Mouse (Mus musculus) embryonic facial prominence, embryonic 15.5 days (tissue): ENCODE results near the gene Abhd16b. TPM values are rescaled to one million over a fixed set of nuclear protein-coding genes. Genes with fewer than 3 reads are reported as not detected.

Experiments
- ATAC-seq: fragments of 200-750 bp; cut with Nextera tagmentation; 2 replicates; pipeline ENCODE4 v1.8.0; 2017; ENCODE audit warnings: low read depth, moderate TSS enrichment; ENCODE audit not compliant: insufficient number of reproducible peaks, low FRiP score, low TSS enrichment
- H3K27ac ChIP-seq: fragments of 300-500 bp; sonication (generic); replicated peaks from 2 replicates; pipeline ENCODE4 v1.5.1; 2015; ENCODE audit warnings: mild to moderate bottlenecking, inconsistent platforms
- H3K27me3 ChIP-seq: fragments of 300-500 bp; sonication (generic); 2 replicates; pipeline ENCODE4 v1.6.1; 2015; ENCODE audit warnings: inconsistent platforms
- H3K36me3 ChIP-seq: fragments of 300-500 bp; sonication (generic); 2 replicates; pipeline ENCODE4 v1.6.1; 2015; ENCODE audit warnings: mild to moderate bottlenecking, inconsistent platforms
- H3K4me1 ChIP-seq: fragments of 300-500 bp; sonication (generic); 2 replicates; pipeline ENCODE4 v1.6.1; 2015; ENCODE audit warnings: inconsistent platforms
- H3K4me2 ChIP-seq: fragments of 300-500 bp; sonication (generic); replicated peaks from 2 replicates; pipeline ENCODE4 v1.6.1; 2015; ENCODE audit warnings: mild to moderate bottlenecking, inconsistent platforms
- H3K4me3 ChIP-seq: fragments of 300-500 bp; sonication (generic); replicated peaks from 2 replicates; pipeline ENCODE4 v1.5.1; 2015; ENCODE audit warnings: mild to moderate bottlenecking, inconsistent platforms
- H3K9ac ChIP-seq: fragments of 300-500 bp; sonication (generic); 2 replicates; pipeline ENCODE4 v1.6.1; 2015; ENCODE audit warnings: inconsistent platforms
- H3K9me3 ChIP-seq: fragments of 300-500 bp; sonication (generic); replicated peaks from 2 replicates; pipeline ENCODE4 v1.6.1; 2016; ENCODE audit warnings: inconsistent platforms
- WGBS: fragments of 180-500 bp; shearing (Covaris S2); methylation state at CpG from one replicate; pipeline ENCODE4 v1.1.7; 2015; 5-methylcytosine and 5-hydroxymethylcytosine counted together
- polyA plus RNA-seq: library from polyadenylated mRNA; unstranded; fragments of >200 nt; fragmentation: Nextera tagmentation; extraction: Ambion mirVana; gene quantifications from 2 replicates; pipeline ENCODE4 v1.2.1, GENCODE M21; 2015

The Abhd16b gene
- polyA plus RNA-seq, 1 experiment from 2014 or later: 0.24 TPM

GRCm38 (mm10) chr2:181520118-181520935 lies 27.3 kb downstream of the Abhd16b start, which contains the start of gene Dnajc5:
Gene Dnajc5 (plus strand): TSS chr2:181520485.
- Histone ChIP-seq H3K27me3 (no peaks in the 10 kb centered on the region), H3K4me3 (peak within 1 kb of the TSS; percentile 94), H3K4me2 (peak within 1 kb of the TSS; percentile 60), H3K27ac (peak within 1 kb of the TSS; percentile 98), H3K36me3 (peaks cover 29% of the 10 kb centered on the region), H3K4me1 (peaks cover 29% of the 10 kb centered on the region), H3K9me3 (no peaks in the 10 kb centered on the region), H3K9ac (peak within 1 kb of the TSS; percentile 92)
- WGBS: under 1% methylated on average over 74 of the region's 74 CpGs
- ATAC-seq: peak; percentile 98

DNA sequence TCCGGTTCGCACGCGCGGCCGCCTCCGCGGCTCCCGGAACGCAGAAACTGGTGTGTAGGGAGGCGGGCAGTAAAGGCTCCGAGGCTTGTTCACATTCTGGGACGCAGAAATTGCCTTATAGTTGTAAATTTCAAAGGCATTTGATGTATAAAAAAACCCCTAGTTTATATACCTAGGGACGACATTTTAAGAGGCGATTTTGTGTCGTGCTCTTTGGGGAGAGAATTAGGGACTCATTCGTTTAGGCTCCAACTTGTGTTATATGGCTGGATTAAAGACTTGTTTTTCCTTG lies 27.9 kb downstream of the Abhd16b start:
- Histone ChIP-seq H3K4me3 (peak overlapping the region; percentile 94), H3K4me1 (peaks cover 32% of the 10 kb centered on the region), H3K9me3 (no peaks in the 10 kb centered on the region), H3K9ac (peak overlapping the region; percentile 92), H3K4me2 (peak overlapping the region; percentile 60), H3K27ac (peak overlapping the region; percentile 98), H3K27me3 (no peaks in the 10 kb centered on the region), H3K36me3 (peaks cover 27% of the 10 kb centered on the region)
- ATAC-seq: no peak
- under 1% methylated on average over 17 of the region's 17 CpGs for whole genome bisulfite sequencing

- Histone ChIP-seq H3K4me2 (peak overlapping the region; percentile 60), H3K9ac (no peak overlapping the region), H3K27ac (no peak overlapping the region), H3K9me3 (no peaks in the 10 kb centered on the region), H3K4me1 (peaks cover 32% of the 10 kb centered on the region), H3K4me3 (peak overlapping the region; percentile 94), H3K36me3 (peaks cover 21% of the 10 kb centered on the region), H3K27me3 (no peaks in the 10 kb centered on the region)
- no peak for ATAC-seq
- WGBS: 47% methylated on average over 10 of the region's 10 CpGs
These were observed 28.5 kb downstream of the Abhd16b start for GRCm38 (mm10) chr2:181521491-181521890.

GRCm38 (mm10) chr2:181522811-181523210 lies 29.8 kb downstream of the Abhd16b start:
- Histone ChIP-seq H3K9me3 (no peaks in the 10 kb centered on the region), H3K27ac (no peak overlapping the region), H3K4me1 (peaks cover 32% of the 10 kb centered on the region), H3K36me3 (peaks cover 12% of the 10 kb centered on the region), H3K4me2 (no peak overlapping the region), H3K4me3 (no peak overlapping the region), H3K9ac (no peak overlapping the region), H3K27me3 (no peaks in the 10 kb centered on the region)
- 69% methylated on average over 5 of the region's 5 CpGs for WGBS
- no peak for ATAC-seq

- no peak for ATAC-seq
- Histone ChIP-seq H3K27me3 (no peaks in the 10 kb centered on the region), H3K9ac (no peak overlapping the region), H3K4me1 (peaks cover 21% of the 10 kb centered on the region), H3K36me3 (peaks cover 21% of the 10 kb centered on the region), H3K4me2 (no peak overlapping the region), H3K27ac (no peak overlapping the region), H3K4me3 (no peak overlapping the region), H3K9me3 (peaks cover 5% of the 10 kb centered on the region; the same call in 1 of the 2 replicates)
- 73% methylated on average over 5 of the region's 5 CpGs for WGBS
These were observed 32.5 kb downstream of the Abhd16b start for GRCm38 (mm10) chr2:181525526-181525925.

- Histone ChIP-seq H3K27me3 (no peaks in the 10 kb centered on the region), H3K9ac (no peak overlapping the region), H3K27ac (no peak overlapping the region), H3K9me3 (peaks cover 11% of the 10 kb centered on the region; the same call in 1 of the 2 replicates), H3K36me3 (peaks cover 34% of the 10 kb centered on the region), H3K4me3 (no peak overlapping the region), H3K4me2 (no peak overlapping the region), H3K4me1 (0 out of 2 replicates have a peak, but pooled peaks cover 8% of the 10 kb centered on the region)
- no peak for ATAC-seq
- WGBS: 84% methylated on average over 1 of the region's 1 CpGs
These were observed 36.1 kb downstream of the Abhd16b start for GRCm38 (mm10) chr2:181529076-181529475.

DNA sequence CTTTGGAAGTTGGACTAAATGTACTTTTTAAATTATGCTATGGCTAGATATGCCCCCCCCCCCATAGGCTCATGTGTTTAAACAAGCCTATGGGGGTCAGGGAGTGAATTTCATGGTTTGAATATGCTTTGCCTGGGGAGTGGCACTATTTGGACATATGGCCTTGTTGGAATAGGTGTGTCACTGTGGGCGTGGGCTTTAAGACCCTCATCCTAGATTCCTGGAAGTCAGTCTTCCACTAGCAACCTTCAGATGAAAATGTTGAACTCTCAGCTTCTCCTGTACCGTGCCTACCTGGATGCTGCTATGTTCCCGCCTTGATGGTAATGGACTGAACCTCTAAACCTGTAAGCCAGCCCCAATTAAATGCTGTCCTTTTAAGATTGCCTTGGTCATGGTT lies 39.6 kb downstream of the Abhd16b start:
- 94% methylated on average over 3 of the region's 3 CpGs for WGBS

DNA sequence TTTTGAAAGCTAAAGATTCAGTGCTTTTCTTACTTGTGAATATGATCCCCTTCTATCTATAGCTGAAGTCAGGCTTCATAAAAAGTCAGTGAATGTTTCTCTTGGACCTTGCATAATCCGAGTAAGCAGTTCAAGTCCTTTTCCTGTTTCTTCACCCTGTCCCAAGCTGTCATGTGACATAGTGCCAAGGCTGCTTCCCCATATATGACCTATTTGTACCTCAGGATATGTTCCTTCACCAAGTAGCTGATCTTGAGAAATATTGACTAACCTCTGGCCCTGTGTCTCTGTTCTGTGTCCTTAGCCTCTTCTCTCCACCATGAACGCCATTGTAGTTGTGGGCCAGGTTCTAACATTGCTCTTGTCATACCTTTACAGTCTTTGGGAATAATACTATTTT lies 43.4 kb downstream of the Abhd16b start:
- Histone ChIP-seq H3K9ac (no peak overlapping the region), H3K27ac (no peak overlapping the region), H3K4me1 (0 out of 2 replicates have a peak, but pooled peaks cover 6% of the 10 kb centered on the region), H3K4me2 (no peak overlapping the region), H3K9me3 (0 out of 2 replicates have a peak, but pooled peaks cover 6% of the 10 kb centered on the region), H3K36me3 (peaks cover 10% of the 10 kb centered on the region), H3K4me3 (no peak overlapping the region), H3K27me3 (no peaks in the 10 kb centered on the region)
- WGBS: 82% methylated on average over 2 of the region's 2 CpGs
- ATAC-seq: no peak

More for the DNA sequence above, 39.6 kb downstream of the Abhd16b start:
- 0 out of 2 replicates have a peak, but pooled peaks cover 2% of the 10 kb centered on the region for H3K4me1 ChIP-seq
- no peak overlapping the region for H3K9ac ChIP-seq
- peaks cover 11% of the 10 kb centered on the region; the same call in 1 of the 2 replicates for H3K9me3 ChIP-seq
- H3K4me3 ChIP-seq: no peak overlapping the region
- no peaks in the 10 kb centered on the region for H3K27me3 ChIP-seq
- no peak for ATAC-seq
- no peak overlapping the region for H3K27ac ChIP-seq
- H3K36me3 ChIP-seq: peaks cover 32% of the 10 kb centered on the region
- H3K4me2 ChIP-seq: no peak overlapping the region

DNA sequence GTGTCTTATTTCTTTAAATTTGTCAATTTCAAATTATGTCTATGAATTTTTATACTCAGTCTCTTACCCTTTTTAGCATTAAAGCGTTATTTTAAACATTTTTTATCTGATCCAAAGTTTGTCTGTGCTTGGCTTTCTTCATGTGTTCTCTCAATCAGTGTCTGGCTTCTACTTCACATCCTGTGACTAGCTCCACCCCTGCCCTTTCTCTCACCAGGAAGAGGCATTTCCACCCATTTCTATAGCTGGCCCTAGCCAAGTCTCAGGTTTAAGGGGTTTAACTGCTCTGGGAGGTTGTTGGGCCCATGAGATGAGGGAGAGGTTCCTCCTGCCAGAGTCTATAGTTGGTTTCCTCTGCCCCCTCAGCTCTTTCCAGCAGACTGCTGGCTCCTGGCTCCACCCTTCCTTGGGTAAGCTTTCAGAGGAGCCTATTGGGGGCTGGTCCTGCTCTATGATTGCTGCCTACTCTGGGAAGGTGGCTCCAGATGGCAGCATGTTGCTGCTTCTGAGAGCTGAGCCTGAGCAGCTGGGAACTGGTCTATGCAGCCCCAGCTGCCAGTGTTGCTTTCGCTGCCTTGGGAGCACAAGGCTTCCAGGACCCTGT lies 44.5 kb downstream of the Abhd16b start:
- peaks cover under 1% of the 10 kb centered on the region; the same call in 1 of the 2 replicates for H3K36me3 ChIP-seq
- no peaks in the 10 kb centered on the region for H3K9me3 ChIP-seq
- H3K4me1 ChIP-seq: 0 out of 2 replicates have a peak, but pooled peaks cover 6% of the 10 kb centered on the region
- 0 out of 2 replicates have a peak overlapping the region, but pooled peaks have one; percentile 44 for H3K27ac ChIP-seq
- H3K9ac ChIP-seq: no peak overlapping the region
- WGBS: 80% methylated on average over 2 of the region's 2 CpGs
- H3K4me3 ChIP-seq: no peak overlapping the region
- H3K4me2 ChIP-seq: no peak overlapping the region
- ATAC-seq: peak; percentile 84
- H3K27me3 ChIP-seq: no peaks in the 10 kb centered on the region

GRCm38 (mm10) chr2:181541761-181542380 lies 48.9 kb downstream of the Abhd16b start:
- no peak overlapping the region for H3K27ac ChIP-seq
- no peaks in the 10 kb centered on the region for H3K27me3 ChIP-seq
- 84% methylated on average over 6 of the region's 6 CpGs for WGBS
- no peak overlapping the region for H3K4me2 ChIP-seq
- H3K9ac ChIP-seq: no peak overlapping the region
- ATAC-seq: no peak
- H3K36me3 ChIP-seq: peaks cover 10% of the 10 kb centered on the region
- 0 out of 2 replicates have a peak, but pooled peaks cover 6% of the 10 kb centered on the region for H3K4me1 ChIP-seq
- no peaks in the 10 kb centered on the region for H3K9me3 ChIP-seq
- no peak overlapping the region for H3K4me3 ChIP-seq
